Mouse (Mus musculus) left cerebral cortex, adult 11 months (tissue): ENCODE data around the gene Gm10061.
"Not testable (repeated sequence)": the region's sequence is repeated elsewhere in the genome, so short reads cannot be mapped to it uniquely, and the experiment has no call there.

ENCODE experiments used
- DNase-seq: peaks from one replicate; pipeline ENCODE4 v3.0.0; 2022; ENCODE audit warnings: low spot score

Gm10061 gene

GRCm38 (mm10) chr16:89150786-89151185 lies at the start of gene Gm10061:
Gene Gm10061 (plus strand): TSS chr16:89151086.
- DNase-seq: no peak

- DNase-seq: no peak
Observed at GRCm38 (mm10) chr16:89140551-89140950, 10.3 kb upstream of the Gm10061 start, which contains the start of gene Gm6358. Gene Gm6358 (plus strand): TSS chr16:89140851.

DNA sequence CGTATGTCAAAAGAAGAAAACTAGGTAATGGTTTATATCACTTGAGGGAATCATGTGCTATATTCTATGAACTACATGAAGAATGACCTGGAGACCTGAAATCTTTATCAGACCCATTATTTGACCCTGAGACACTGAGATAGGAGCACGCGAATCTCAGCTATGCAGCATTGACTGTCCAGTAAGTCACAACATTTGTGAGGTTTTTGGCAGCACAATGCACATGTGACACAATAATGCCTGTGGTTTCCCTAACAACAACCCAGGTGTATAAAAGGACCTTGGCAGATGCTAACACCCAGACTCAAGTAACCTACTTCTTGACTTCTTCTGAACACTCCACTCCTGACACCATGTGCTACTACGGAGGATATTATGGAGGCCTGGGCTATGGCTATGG lies 6.8 kb downstream of the Gm10061 start, which contains the start of gene Gm9789:
Gm9789 (plus strand) TSS at position 301 of the 400 bp plus-strand sequence.
- no peak for DNase-seq

GRCm38 (mm10) chr16:89169190-89169589 lies 18.3 kb downstream of the Gm10061 start, which contains the start of gene Gm7735:
Gene Gm7735 (plus strand): TSS chr16:89169490.
- DNase-seq: not testable (repeated sequence)

DNA sequence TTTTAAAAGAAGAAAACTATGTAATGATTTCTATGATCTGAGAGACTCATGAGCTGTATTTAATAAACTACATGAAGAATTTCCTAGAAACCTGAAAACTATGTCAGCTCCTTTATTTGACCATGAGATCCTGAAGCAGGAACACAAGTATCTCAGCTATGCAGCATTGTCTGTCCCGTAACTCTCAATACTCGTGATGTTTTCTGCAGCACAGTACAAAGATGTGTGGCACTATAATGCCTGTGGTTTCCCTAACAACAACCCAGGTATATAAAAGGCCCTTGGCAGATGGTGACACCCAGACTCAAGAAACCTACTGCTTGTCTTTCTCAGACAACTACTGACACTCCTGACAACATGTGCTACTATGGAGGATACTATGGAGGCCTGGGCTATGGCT lies 23.5 kb downstream of the Gm10061 start, which contains the start of gene 1110057P08Rik:
1110057P08Rik (plus strand) TSS at position 301 of the 400 bp plus-strand sequence.
- no peak for DNase-seq

GRCm38 (mm10) chr16:89188621-89189020 lies 37.7 kb downstream of the Gm10061 start:
- no peak for DNase-seq
